Mouse (Mus musculus) stomach, postnatal 0 days (tissue): ENCODE results near the gene Capn2.

Source experiments
- CTCF ChIP-seq: IDR thresholded peaks from 2 replicates; pipeline ENCODE4 v1.5.1; 2016; ENCODE audit warnings: antibody characterized with exemption, low read depth, mild to moderate bottlenecking, moderate library complexity
- EP300 ChIP-seq: optimal IDR thresholded peaks from 2 replicates; pipeline ENCODE3; 2016; ENCODE audit warnings: antibody characterized with exemption

- no peak for TF ChIP-seq CTCF
- no peak for TF ChIP-seq EP300
Observed at GRCm38 (mm10) chr1:182425176-182425575, 92.2 kb downstream of the Capn2 start.
